Mouse (Mus musculus): ENCODE results near the gene Prss56.

DNA sequence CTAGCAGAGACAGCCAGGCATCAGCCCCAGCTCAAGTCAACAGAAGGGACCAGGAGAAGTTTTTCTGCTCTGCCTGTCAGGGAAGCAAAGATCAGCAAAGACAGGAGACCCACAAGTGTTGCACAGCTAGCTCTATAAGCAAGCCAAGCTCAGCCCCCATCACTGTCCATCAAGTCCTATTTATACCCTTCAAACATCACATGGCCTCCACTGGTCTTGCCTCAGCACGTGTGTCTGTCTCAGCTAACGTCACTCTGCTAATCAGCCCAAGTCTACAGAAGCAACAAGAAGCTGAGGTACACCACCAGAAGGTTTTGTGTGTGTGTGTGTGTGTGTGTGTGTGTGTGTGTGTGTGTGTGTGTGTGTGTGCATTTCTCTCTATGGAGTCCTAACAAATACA is 17.7 kb downstream of the Prss56 start:
- TF ChIP-seq FLI1 (IDR thresholded peaks at IDR 0.05; ENCODE audit: low read length), result no peak
- TF ChIP-seq GATA1 (IDR thresholded peaks at IDR 0.05; ENCODE audit: borderline replicate concordance, low read length), result no peak

Data from megakaryocyte, embryonic 14.5 days (primary cell).